Mouse (Mus musculus) cerebellum, adult 2 months (tissue): ENCODE data around the gene Cdk5rap3.

Experiments used
- CTCF ChIP-seq: fragments of 200-500 bp; IDR thresholded peaks from 2 replicates; pipeline ENCODE4 v1.5.1; 2011; ENCODE audit warnings: low read depth, mild to moderate bottlenecking, control low read depth, low read length, moderate library complexity, borderline replicate concordance; ENCODE audit not compliant: insufficient read depth
- POLR2A ChIP-seq: fragments of 200-500 bp; IDR thresholded peaks from 2 replicates; pipeline ENCODE4 v1.6.1; 2011; ENCODE audit warnings: low read length, control low read depth, borderline replicate concordance; ENCODE audit not compliant: insufficient read depth

DNA sequence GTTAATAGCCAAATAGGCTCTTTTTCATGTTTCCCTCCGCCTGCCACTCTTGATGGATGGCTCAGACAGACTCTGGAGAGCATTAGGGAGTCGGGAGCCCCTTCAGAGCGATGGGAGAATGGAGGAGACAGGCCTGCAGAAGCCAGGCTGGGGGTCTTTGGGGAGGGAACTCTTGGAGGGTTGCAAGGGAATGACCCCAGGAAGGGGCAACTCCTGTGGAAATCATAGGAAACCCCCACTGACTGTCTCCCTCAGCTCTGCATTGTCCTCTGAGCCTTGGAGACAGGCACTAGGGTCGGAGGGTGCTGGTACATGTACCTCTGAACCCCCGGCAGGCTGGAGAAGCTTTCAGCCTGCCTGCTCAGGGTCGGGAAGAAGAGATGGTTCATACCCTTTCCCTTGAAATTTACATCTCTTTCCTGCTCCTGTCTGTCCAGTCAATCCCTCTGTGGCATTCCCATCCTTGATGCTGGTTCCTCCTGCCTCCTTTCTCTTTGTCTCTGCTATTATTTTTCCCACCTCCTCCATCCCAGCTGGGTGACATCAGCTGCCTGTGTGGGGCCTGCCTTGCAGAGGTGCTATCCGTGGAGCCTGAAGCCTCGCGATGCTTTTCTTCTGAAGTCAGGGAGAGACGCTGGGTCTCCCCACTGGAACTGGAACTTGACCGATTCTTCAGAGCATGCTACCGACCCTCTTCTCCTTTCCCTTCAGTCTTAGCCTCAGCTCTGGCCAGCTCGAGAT is 39.8 kb downstream of the Cdk5rap3 start:
- TF ChIP-seq CTCF: no peak
- TF ChIP-seq POLR2A: no peak
